Mouse (Mus musculus) thymus, postnatal 25 days (tissue): ENCODE results near the gene Zfp970.
"Not testable (repeated sequence)": the region's sequence is repeated elsewhere in the genome, so short reads cannot be mapped to it uniquely, and the experiment has no call there.

ENCODE experiments used
- DNase-seq: peaks from one replicate; pipeline ENCODE4 v3.0.0; 2022

Gene Zfp970

GRCm38 (mm10) chr2:177464676-177465075 lies at the start of gene Zfp970:
Gene Zfp970, plus strand, starts transcription at chr2:177464733.
- not testable (repeated sequence) for DNase-seq

GRCm38 (mm10) chr2:177468222-177468621 lies 3.7 kb downstream of the Zfp970 start:
- DNase-seq, result not testable (repeated sequence)

- DNase-seq, result not testable (repeated sequence)
These were observed 7.7 kb downstream of the Zfp970 start for GRCm38 (mm10) chr2:177472261-177472660.

GRCm38 (mm10) chr2:177481971-177482370 lies 17.4 kb downstream of the Zfp970 start:
- DNase-seq, result not testable (repeated sequence)

GRCm38 (mm10) chr2:177483238-177483948 lies 18.9 kb downstream of the Zfp970 start:
- DNase-seq, result not testable (repeated sequence)

- not testable (repeated sequence) for DNase-seq
These were observed 33.5 kb downstream of the Zfp970 start, which contains the start of gene Gm14403 for GRCm38 (mm10) chr2:177498067-177498466. Gene Gm14403, plus strand, starts transcription at chr2:177498215.

- not testable (repeated sequence) for DNase-seq
These were observed 34.6 kb downstream of the Zfp970 start for GRCm38 (mm10) chr2:177499182-177499581.

- not testable (repeated sequence) for DNase-seq
These were observed 40.7 kb downstream of the Zfp970 start for GRCm38 (mm10) chr2:177505211-177505719.

- not testable (repeated sequence) for DNase-seq
These were observed 46.8 kb downstream of the Zfp970 start for GRCm38 (mm10) chr2:177511381-177511780.

GRCm38 (mm10) chr2:177511972-177512371 lies 47.4 kb downstream of the Zfp970 start:
- DNase-seq, result not testable (repeated sequence)

GRCm38 (mm10) chr2:177513991-177514479 lies 49.5 kb downstream of the Zfp970 start:
- DNase-seq, result not testable (repeated sequence)

- DNase-seq, result not testable (repeated sequence)
These were observed 53.2 kb downstream of the Zfp970 start for GRCm38 (mm10) chr2:177517746-177518145.

- not testable (repeated sequence) for DNase-seq
These were observed 53.8 kb downstream of the Zfp970 start for GRCm38 (mm10) chr2:177518354-177518753.

GRCm38 (mm10) chr2:177518960-177519359 lies 54.4 kb downstream of the Zfp970 start:
- DNase-seq, result not testable (repeated sequence)

- DNase-seq, result no peak
These were observed 55.5 kb downstream of the Zfp970 start for GRCm38 (mm10) chr2:177520035-177520434.

- DNase-seq, result no peak
These were observed 58.5 kb downstream of the Zfp970 start for GRCm38 (mm10) chr2:177523061-177523460.

- DNase-seq, result not testable (repeated sequence)
These were observed 59.1 kb downstream of the Zfp970 start for GRCm38 (mm10) chr2:177523674-177524073.

GRCm38 (mm10) chr2:177524171-177524570 lies 59.6 kb downstream of the Zfp970 start:
- not testable (repeated sequence) for DNase-seq
